Mouse (Mus musculus): ENCODE results near the gene Patl2.
A peak's percentile ranks its signal among the peaks of the same experiment; 100 is the strongest.

Patl2 gene

GRCm38 (mm10) chr2:122172188-122172587, 13.8 kb downstream of the Patl2 start:
- DNase-seq (ENCODE audit: low read depth, low spot score), result no peak

- no peak for DNase-seq (ENCODE audit: low read depth, low spot score)
Measured at GRCm38 (mm10) chr2:122171292-122171691, 14.7 kb downstream of the Patl2 start.

GRCm38 (mm10) chr2:122164293-122164692, 21.7 kb downstream of the Patl2 start:
- peak; percentile 79 for DNase-seq (ENCODE audit: low read depth, low spot score)

- peak; percentile 43 for DNase-seq (ENCODE audit: low read depth, low spot score)
Measured at GRCm38 (mm10) chr2:122163430-122164195, 22.4 kb downstream of the Patl2 start.

- DNase-seq (ENCODE audit: low read depth, low spot score), result no peak
Measured at GRCm38 (mm10) chr2:122162529-122162928, 23.5 kb downstream of the Patl2 start.

- no peak for DNase-seq (ENCODE audit: low read depth, low spot score)
Measured at GRCm38 (mm10) chr2:122161542-122161941, 24.4 kb downstream of the Patl2 start.

GRCm38 (mm10) chr2:122160680-122161079, 25.3 kb downstream of the Patl2 start, which contains the start of gene Trim69:
Gene Trim69, plus strand, starts transcription at chr2:122160700.
- peak; percentile 77 for DNase-seq (ENCODE audit: low read depth, low spot score)

GRCm38 (mm10) chr2:122159667-122160066, 26.3 kb downstream of the Patl2 start:
- DNase-seq (ENCODE audit: low read depth, low spot score), result no peak

GRCm38 (mm10) chr2:122158362-122158802, 27.6 kb downstream of the Patl2 start:
- DNase-seq (ENCODE audit: low read depth, low spot score), result no peak

- DNase-seq (ENCODE audit: low read depth, low spot score), result no peak
Measured at GRCm38 (mm10) chr2:122157561-122157960, 28.4 kb downstream of the Patl2 start.

- no peak for DNase-seq (ENCODE audit: low read depth, low spot score)
Measured at GRCm38 (mm10) chr2:122156051-122156700, 29.8 kb downstream of the Patl2 start.

- no peak for DNase-seq (ENCODE audit: low read depth, low spot score)
Measured at GRCm38 (mm10) chr2:122155292-122155691, 30.7 kb downstream of the Patl2 start.

GRCm38 (mm10) chr2:122154479-122154878, 31.5 kb downstream of the Patl2 start:
- DNase-seq (ENCODE audit: low read depth, low spot score), result no peak

GRCm38 (mm10) chr2:122153681-122154365, 32.2 kb downstream of the Patl2 start:
- no peak for DNase-seq (ENCODE audit: low read depth, low spot score)

GRCm38 (mm10) chr2:122152850-122153249, 33.1 kb downstream of the Patl2 start:
- no peak for DNase-seq (ENCODE audit: low read depth, low spot score)

- DNase-seq (ENCODE audit: low read depth, low spot score), result no peak
Measured at GRCm38 (mm10) chr2:122151221-122151620, 34.8 kb downstream of the Patl2 start.

GRCm38 (mm10) chr2:122149716-122150115, 36.3 kb downstream of the Patl2 start:
- peak; percentile 39 for DNase-seq (ENCODE audit: low read depth, low spot score)

- DNase-seq (ENCODE audit: low read depth, low spot score), result peak; percentile 50
Measured at GRCm38 (mm10) chr2:122149316-122149715, 36.7 kb downstream of the Patl2 start.

GRCm38 (mm10) chr2:122148242-122148917, 37.6 kb downstream of the Patl2 start:
- peak; percentile 87 for DNase-seq (ENCODE audit: low read depth, low spot score)

- peak; percentile 98 for DNase-seq (ENCODE audit: low read depth, low spot score)
Measured at GRCm38 (mm10) chr2:122147508-122148241, 38.3 kb downstream of the Patl2 start, which contains the start of gene B2m. Gene B2m, plus strand, starts transcription at chr2:122147686.

GRCm38 (mm10) chr2:122146687-122147086, 39.3 kb downstream of the Patl2 start:
- peak; percentile 38 for DNase-seq (ENCODE audit: low read depth, low spot score)

All from CD4-positive helper T cell, adult 2 months (primary cell).